Mouse (Mus musculus): ENCODE measurements around the gene Msh4.

GRCm38 (mm10) chr3:153901904-153902303 lies 4.0 kb downstream of the Msh4 start:
- TF ChIP-seq CTCF (IDR thresholded peaks at IDR 0.05; ENCODE audit: low read depth) (no peak), EP300 (optimal IDR thresholded peaks at IDR 0.05) (no peak)

Data from stomach, postnatal 0 days (tissue).